Mouse (Mus musculus): Measurements from ENCODE around the gene Ccr6.

DNA sequence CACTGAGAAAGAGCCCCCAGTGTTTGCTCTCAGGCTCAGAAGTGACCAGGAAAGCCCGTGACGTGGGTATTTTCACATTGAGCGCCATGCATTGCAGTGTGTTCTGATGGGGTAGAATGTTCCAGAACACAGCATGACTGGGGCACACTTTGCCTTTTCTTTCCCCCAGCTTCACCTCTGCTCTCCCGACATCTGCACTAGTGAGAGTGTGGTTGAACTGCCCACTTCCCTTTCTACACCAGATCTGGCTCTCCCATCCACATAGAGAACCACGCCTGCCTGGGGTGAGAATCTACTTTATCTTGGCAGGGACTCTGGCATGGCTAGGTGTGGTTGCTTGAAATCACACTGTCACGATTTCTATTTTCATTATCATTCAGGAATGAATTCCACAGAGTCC lies 19.7 kb downstream of the Ccr6 start:
- TF ChIP-seq EP300 (optimal IDR thresholded peaks at IDR 0.05), result no peak
- TF ChIP-seq CTCF (IDR thresholded peaks at IDR 0.05; ENCODE audit: low read depth), result no peak
